Mouse (Mus musculus): ENCODE measurements around the gene Cct3. TPM values are rescaled to one million over a fixed set of nuclear protein-coding genes. Genes with fewer than 3 reads are reported as not detected.
"Not testable (repeated sequence)": the region's sequence is repeated elsewhere in the genome, so short reads cannot be mapped to it uniquely, and the experiment has no call there.

The Cct3 gene
- total RNA-seq, 2 experiments from 2014 or later: 272 to 299 TPM

- DNase-seq (ENCODE audit: low spot score in 2 of 2): no peak
Measured at GRCm38 (mm10) chr3:88359989-88360388, 63.1 kb downstream of the Cct3 start.

GRCm38 (mm10) chr3:88361096-88361495, 64.2 kb downstream of the Cct3 start:
- DNase-seq (ENCODE audit: low spot score in 2 of 2): no peak

- no peak for DNase-seq (ENCODE audit: low spot score in 2 of 2)
Measured at GRCm38 (mm10) chr3:88361612-88362313, 64.8 kb downstream of the Cct3 start.

GRCm38 (mm10) chr3:88363700-88364099, 66.8 kb downstream of the Cct3 start:
- no peak for DNase-seq (ENCODE audit: low spot score in 2 of 2)

- DNase-seq (ENCODE audit: low spot score in 2 of 2): peak in 1 of 2 experiments; percentile 45
Measured at GRCm38 (mm10) chr3:88364337-88364736, 67.4 kb downstream of the Cct3 start, which contains the start of gene Paqr6. Paqr6 (plus strand) TSS chr3:88364584.

- no peak for DNase-seq (ENCODE audit: low spot score in 2 of 2)
Measured at GRCm38 (mm10) chr3:88365705-88366361, 68.9 kb downstream of the Cct3 start.

GRCm38 (mm10) chr3:88366830-88367428, 70.0 kb downstream of the Cct3 start:
- not testable (repeated sequence) for DNase-seq (ENCODE audit: low spot score in 2 of 2)

- not testable (repeated sequence) for DNase-seq (ENCODE audit: low spot score in 2 of 2)
Measured at GRCm38 (mm10) chr3:88367517-88367916, 70.6 kb downstream of the Cct3 start.

GRCm38 (mm10) chr3:88368511-88368910, 71.6 kb downstream of the Cct3 start:
- DNase-seq (ENCODE audit: low spot score in 2 of 2): not testable (repeated sequence)

Other genes starting within 250 kb of the Cct3 start
- gene Naxe, start 238.6 kb upstream of the Cct3 start, total RNA-seq (2021): 100 to 1,000 TPM; 124 to 126 TPM
- not detected for gene Ttc24, start 218.8 kb upstream of the Cct3 start, total RNA-seq (2021)
- gene Iqgap3, start 215.1 kb upstream of the Cct3 start, total RNA-seq (2021): 10 to 100 TPM; 17.2 to 18.8 TPM
- gene Mef2d, start 154.7 kb upstream of the Cct3 start, total RNA-seq (2021): 10 to 100 TPM; 90.0 to 92.1 TPM
- gene Rhbg, start 42.4 kb upstream of the Cct3 start, total RNA-seq (2021): 1 to 10 TPM; 2.2 to 3.8 TPM
- 1 to 10 TPM in 1 of 2 experiments, under 1 TPM in 1; 0.65 to 1.4 TPM for gene Gm38392, start 9.9 kb upstream of the Cct3 start, total RNA-seq (2021)
- 10 to 100 TPM in 1 of 2 experiments, 1 to 10 TPM in 1; 8.0 to 11.0 TPM for gene Tsacc, start 117 bp upstream of the Cct3 start, total RNA-seq (2021)
- 100 to 1,000 TPM; 163 to 166 TPM for gene Glmp, start 27.9 kb downstream of the Cct3 start, total RNA-seq (2021)
- gene Tmem79, start 39.0 kb downstream of the Cct3 start, total RNA-seq (2021): 1 to 10 TPM; 3.5 to 3.7 TPM
- 10 to 100 TPM; 68.2 to 69.0 TPM for gene Smg5, start 39.1 kb downstream of the Cct3 start, total RNA-seq (2021)
- gene Paqr6, start 67.5 kb downstream of the Cct3 start, total RNA-seq (2021): 1 to 10 TPM; 4.9 to 6.4 TPM
- 1 to 10 TPM in 1 of 2 experiments, under 1 TPM in 1; 0.93 to 1.1 TPM for gene Bglap3, start 75.6 kb downstream of the Cct3 start, total RNA-seq (2021)
- gene Bglap2, start 81.6 kb downstream of the Cct3 start, total RNA-seq (2021): not detected
- 1 to 10 TPM; 2.5 to 2.8 TPM for gene Bglap, start 87.3 kb downstream of the Cct3 start, total RNA-seq (2021)
- gene Pmf1, start 113.2 kb downstream of the Cct3 start, total RNA-seq (2021): 10 to 100 TPM; 78.8 to 79.0 TPM
- gene Slc25a44, start 128.0 kb downstream of the Cct3 start, total RNA-seq (2021): 10 to 100 TPM; 34.9 to 35.7 TPM
- gene Sema4a, start 164.1 kb downstream of the Cct3 start, total RNA-seq (2021): 10 to 100 TPM; 11.5 to 15.5 TPM
- gene Lmna, start 212.8 kb downstream of the Cct3 start, total RNA-seq (2021): 100 to 1,000 TPM; 109 to 113 TPM
- 10 to 100 TPM; 11.2 to 16.1 TPM for gene Mex3a, start 235.3 kb downstream of the Cct3 start, total RNA-seq (2021)